In the genomic region with DNA sequence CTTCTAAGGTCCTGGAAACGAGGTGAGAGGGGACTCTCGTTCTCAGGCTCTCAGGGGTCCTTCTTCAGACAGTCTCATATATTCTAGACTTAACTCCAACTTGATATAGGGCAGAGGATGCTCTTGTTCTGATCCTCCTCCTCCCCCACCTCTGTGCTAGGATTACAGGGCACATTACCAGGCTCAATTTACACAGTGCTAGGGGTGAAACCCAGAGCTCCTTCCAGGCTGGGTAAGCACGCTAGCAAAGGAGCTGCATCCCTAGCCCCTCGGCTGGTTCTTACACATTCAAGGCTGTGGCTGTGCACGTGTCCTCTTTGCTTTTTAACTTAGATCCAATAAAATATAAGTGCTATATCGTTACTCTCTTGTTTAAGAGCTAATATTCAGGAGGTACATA, we compare ENCODE assay signal across 32 mouse cellular contexts.
"Had no signal": no experiment of that assay in that cellular context is flagged by ENCODE, and none has a peak within 500 bp of the region (broad histone marks: within the 10 kb centered on the region; RNA-seq: fewer than 3 reads in every experiment).

No protein-coding gene starts in this region.

- H3K4me1 ChIP-seq: liver, embryonic 12.5 days; liver, embryonic 13.5 days; liver, embryonic 15.5 days; midbrain, embryonic 10.5 days; midbrain, embryonic 12.5 days; midbrain, embryonic 13.5 days; midbrain, embryonic 15.5 days; neural tube, embryonic 12.5 days had no signal

- H3K36me3 ChIP-seq: limb, embryonic 10.5 days; limb, embryonic 12.5 days; limb, embryonic 13.5 days; limb, embryonic 15.5 days; liver, embryonic 12.5 days; liver, embryonic 13.5 days; liver, embryonic 15.5 days; lung, embryonic 15.5 days; midbrain, embryonic 10.5 days; midbrain, embryonic 12.5 days; midbrain, embryonic 13.5 days; midbrain, embryonic 15.5 days; neural tube, embryonic 12.5 days had no signal

- H3K4me3 ChIP-seq: limb, embryonic 10.5 days; limb, embryonic 12.5 days; limb, embryonic 13.5 days; limb, embryonic 15.5 days; liver, embryonic 12.5 days; liver, embryonic 13.5 days; liver, embryonic 15.5 days; lung, embryonic 15.5 days; megakaryocyte, embryonic 14.5 days; midbrain, embryonic 10.5 days; midbrain, embryonic 12.5 days; midbrain, embryonic 13.5 days; midbrain, embryonic 15.5 days; myocyte; neural tube, embryonic 12.5 days had no signal

- DNase-seq: left cerebral cortex, postnatal 4 days; liver; liver, embryonic 13.5 days; liver, postnatal 0 days; lung, adult 18-20 months; lung, adult 2 months; lung, embryonic 14.5 days; lung, postnatal 10 days; lung, postnatal 14 days; lung, postnatal 36 days; lung, postnatal 4 days; midbrain, embryonic 14.5 days had no signal

- H3K27ac ChIP-seq: limb, embryonic 10.5 days; liver, embryonic 12.5 days; liver, embryonic 13.5 days; liver, embryonic 14.5 days; liver, embryonic 15.5 days; lung, embryonic 15.5 days; macrophage; midbrain, embryonic 10.5 days; midbrain, embryonic 12.5 days; midbrain, embryonic 13.5 days; midbrain, embryonic 15.5 days; neural tube, embryonic 12.5 days had no signal

- H3K4me2 ChIP-seq: limb, embryonic 12.5 days; limb, embryonic 13.5 days; limb, embryonic 15.5 days; liver, embryonic 11.5 days; liver, embryonic 12.5 days; liver, embryonic 13.5 days; liver, embryonic 15.5 days; lung, embryonic 14.5 days; lung, embryonic 15.5 days; midbrain, embryonic 11.5 days; midbrain, embryonic 12.5 days; midbrain, embryonic 13.5 days; midbrain, embryonic 15.5 days; neural tube, embryonic 12.5 days had no signal

- H3K27me3 ChIP-seq: limb, embryonic 12.5 days; limb, embryonic 13.5 days; limb, embryonic 15.5 days; liver, embryonic 12.5 days; liver, embryonic 13.5 days; liver, embryonic 15.5 days; lung, embryonic 15.5 days; midbrain, embryonic 12.5 days; midbrain, embryonic 13.5 days; midbrain, embryonic 15.5 days; neural tube, embryonic 12.5 days had no signal

- H3K9me3 ChIP-seq: limb, embryonic 10.5 days; limb, embryonic 12.5 days; limb, embryonic 13.5 days; limb, embryonic 15.5 days; liver, embryonic 12.5 days; liver, embryonic 13.5 days; liver, embryonic 15.5 days; lung, embryonic 15.5 days; midbrain, embryonic 10.5 days; midbrain, embryonic 12.5 days; midbrain, embryonic 13.5 days; midbrain, embryonic 15.5 days; neural tube, embryonic 12.5 days had no signal

- ATAC-seq: liver, embryonic 12.5 days; liver, postnatal 0 days; lung, postnatal 0 days; midbrain, embryonic 13.5 days; midbrain, embryonic 15.5 days; midbrain, embryonic 16.5 days had no signal

- H3K9ac ChIP-seq: limb, embryonic 12.5 days; limb, embryonic 13.5 days; limb, embryonic 15.5 days; liver, embryonic 12.5 days; liver, embryonic 13.5 days; liver, embryonic 14.5 days; liver, embryonic 15.5 days; liver, postnatal 0 days; lung, embryonic 14.5 days; lung, embryonic 15.5 days; midbrain, embryonic 12.5 days; midbrain, embryonic 13.5 days; midbrain, embryonic 15.5 days; neural tube, embryonic 12.5 days had no signal
